Mouse (Mus musculus): Measurements from ENCODE around the gene Smim24.

Gene Smim24

GRCm38 (mm10) chr10:81441019-81441418 is 48.2 kb downstream of the Smim24 start:
- peak; percentile 33 for DNase-seq

All from kidney, adult 9 months (tissue).